Mouse (Mus musculus): ENCODE results near the gene Ints4. TPM values are rescaled to one million over a fixed set of nuclear protein-coding genes. Genes with fewer than 3 reads are reported as not detected.

Ints4 gene
- polyA plus RNA-seq, 1 experiment from 2014 or later = 36.4 TPM

- Histone ChIP-seq H3K9ac (ENCODE audit: low read depth, low read length) (no peak overlapping the region), H3K27ac (no peak overlapping the region), H3K9me3 (replicated peaks; ENCODE audit: low read length) (no peaks in the 10 kb centered on the region), H3K4me2 (ENCODE audit: low read length) (no peak overlapping the region), H3K4me1 (replicated peaks; ENCODE audit: insufficient read depth, low read length) (no peaks in the 10 kb centered on the region), H3K4me3 (replicated peaks; ENCODE audit: low read depth, low read length) (no peak overlapping the region), H3K36me3 (ENCODE audit: insufficient read depth, low read length) (0 out of 2 replicates have a peak, but pooled peaks cover 3% of the 10 kb centered on the region), H3K27me3 (ENCODE audit: insufficient read depth, low read length) (no peaks in the 10 kb centered on the region)
- ATAC-seq (replicated peaks; ENCODE audit: low FRiP score, low read depth) = no peak
- no peak for DNase-seq (ENCODE audit: low spot score)
- TF ChIP-seq CTCF (IDR thresholded peaks at IDR 0.05; ENCODE audit: low read depth) = no peak
- WGBS = 72% methylated on average over 4 of the region's 4 CpGs
These were observed 88.6 kb downstream of the Ints4 start for GRCm38 (mm10) chr7:97569372-97569771.

- no peak for DNase-seq (ENCODE audit: low spot score)
- WGBS = 70% methylated on average over 1 of the region's 1 CpGs
- Histone ChIP-seq H3K36me3 (ENCODE audit: insufficient read depth, low read length) (0 out of 2 replicates have a peak, but pooled peaks cover 3% of the 10 kb centered on the region), H3K9me3 (replicated peaks; ENCODE audit: low read length) (no peaks in the 10 kb centered on the region), H3K27ac (no peak overlapping the region), H3K27me3 (ENCODE audit: insufficient read depth, low read length) (no peaks in the 10 kb centered on the region), H3K4me1 (replicated peaks; ENCODE audit: insufficient read depth, low read length) (no peaks in the 10 kb centered on the region), H3K4me2 (ENCODE audit: low read length) (no peak overlapping the region), H3K9ac (ENCODE audit: low read depth, low read length) (no peak overlapping the region), H3K4me3 (replicated peaks; ENCODE audit: low read depth, low read length) (no peak overlapping the region)
- peak; percentile 50; the same call in 1 of the 2 replicates for TF ChIP-seq CTCF (IDR thresholded peaks at IDR 0.05; ENCODE audit: low read depth)
- no peak for ATAC-seq (replicated peaks; ENCODE audit: low FRiP score, low read depth)
These were observed 89.6 kb downstream of the Ints4 start for GRCm38 (mm10) chr7:97570389-97570788.

- DNase-seq (ENCODE audit: low spot score) = peak; percentile 40
- H3K9me3 ChIP-seq (replicated peaks; ENCODE audit: low read length) = no peaks in the 10 kb centered on the region
- no peaks in the 10 kb centered on the region; the same call in 1 of the 2 replicates for H3K4me1 ChIP-seq (replicated peaks; ENCODE audit: insufficient read depth, low read length)
- no peak for TF ChIP-seq CTCF (IDR thresholded peaks at IDR 0.05; ENCODE audit: low read depth)
- no peaks in the 10 kb centered on the region for H3K27me3 ChIP-seq (ENCODE audit: insufficient read depth, low read length)
- H3K36me3 ChIP-seq (ENCODE audit: insufficient read depth, low read length) = 0 out of 2 replicates have a peak, but pooled peaks cover 3% of the 10 kb centered on the region
- peak overlapping the region; percentile 73 for H3K4me2 ChIP-seq (ENCODE audit: low read length)
- peak overlapping the region; percentile 99 for H3K27ac ChIP-seq
- 26% methylated on average over 8 of the region's 8 CpGs for WGBS
- H3K4me3 ChIP-seq (replicated peaks; ENCODE audit: low read depth, low read length) = peak overlapping the region; percentile 98
- H3K9ac ChIP-seq (ENCODE audit: low read depth, low read length) = peak overlapping the region; percentile 97
- ATAC-seq (replicated peaks; ENCODE audit: low FRiP score, low read depth) = no peak
These were observed 97.8 kb downstream of the Ints4 start for GRCm38 (mm10) chr7:97578361-97579066.

GRCm38 (mm10) chr7:97579067-97579975 lies 98.6 kb downstream of the Ints4 start, which contains the start of the genes Aamdc and Rsf1:
Aamdc (minus strand) TSS chr7:97579497.
Rsf1 (plus strand) TSS chr7:97579889.
- DNase-seq (ENCODE audit: low spot score) (peak; percentile 100), ATAC-seq (replicated peaks; ENCODE audit: low FRiP score, low read depth) (peak; percentile 98)
- H3K4me1 ChIP-seq (replicated peaks; ENCODE audit: insufficient read depth, low read length) = no peaks in the 10 kb centered on the region; the same call in 1 of the 2 replicates
- peak within 1 kb of the TSS; percentile 73 for H3K4me2 ChIP-seq (ENCODE audit: low read length)
- H3K27me3 ChIP-seq (ENCODE audit: insufficient read depth, low read length) = no peaks in the 10 kb centered on the region
- H3K9me3 ChIP-seq (replicated peaks; ENCODE audit: low read length) = no peaks in the 10 kb centered on the region
- under 1% methylated on average over 65 of the region's 68 CpGs for WGBS
- TF ChIP-seq CTCF (IDR thresholded peaks at IDR 0.05; ENCODE audit: low read depth) = peak; percentile 76
- peak within 1 kb of the TSS; percentile 99 for H3K27ac ChIP-seq
- peak within 1 kb of the TSS; percentile 97 for H3K9ac ChIP-seq (ENCODE audit: low read depth, low read length)
- H3K36me3 ChIP-seq (ENCODE audit: insufficient read depth, low read length) = no peaks in the 10 kb centered on the region
- peak within 1 kb of the TSS; percentile 98 for H3K4me3 ChIP-seq (replicated peaks; ENCODE audit: low read depth, low read length)

GRCm38 (mm10) chr7:97579976-97580842 lies 99.5 kb downstream of the Ints4 start:
- peak overlapping the region; percentile 98 for H3K4me3 ChIP-seq (replicated peaks; ENCODE audit: low read depth, low read length)
- no peaks in the 10 kb centered on the region for H3K27me3 ChIP-seq (ENCODE audit: insufficient read depth, low read length)
- DNase-seq (ENCODE audit: low spot score) (peak; percentile 56), ATAC-seq (replicated peaks; ENCODE audit: low FRiP score, low read depth) (peak; percentile 23)
- no peaks in the 10 kb centered on the region; the same call in 1 of the 2 replicates for H3K4me1 ChIP-seq (replicated peaks; ENCODE audit: insufficient read depth, low read length)
- H3K9ac ChIP-seq (ENCODE audit: low read depth, low read length) = peak overlapping the region; percentile 97
- H3K27ac ChIP-seq = peak overlapping the region; percentile 99
- WGBS = under 1% methylated on average over 55 of the region's 65 CpGs
- no peaks in the 10 kb centered on the region for H3K9me3 ChIP-seq (replicated peaks; ENCODE audit: low read length)
- TF ChIP-seq CTCF (IDR thresholded peaks at IDR 0.05; ENCODE audit: low read depth) = no peak
- peak overlapping the region; percentile 68 for H3K4me2 ChIP-seq (ENCODE audit: low read length)
- H3K36me3 ChIP-seq (ENCODE audit: insufficient read depth, low read length) = no peaks in the 10 kb centered on the region
